Mouse (Mus musculus): ENCODE data around the gene Slc25a23. TPM values are rescaled to one million over a fixed set of nuclear protein-coding genes. Genes with fewer than 3 reads are reported as not detected.

Slc25a23 gene
- 10 to 100 TPM; 58.9 to 62.5 TPM for total RNA-seq (2021)
- long read RNA-seq, experiment 1, partial matches to known transcripts = 21 of 31 reads
- long read RNA-seq, experiment 1, other reads (novel, unspliced or antisense) = 8 of 31 reads
- long read RNA-seq, experiment 2, partial matches to known transcripts = 7 of 17 reads
- long read RNA-seq, experiment 2, other reads (novel, unspliced or antisense) = 8 of 17 reads

GRCm38 (mm10) chr17:57059486-57059977 is at the start of gene Slc25a23:
Gene Slc25a23, minus strand, starts transcription at chr17:57059863.
- peak; percentile 66 to 74 for DNase-seq

GRCm38 (mm10) chr17:57108666-57109171 is 49.1 kb upstream of the Slc25a23 start:
- DNase-seq = no peak

- DNase-seq = no peak
Measured at GRCm38 (mm10) chr17:57108040-57108665, 48.5 kb upstream of the Slc25a23 start.

- DNase-seq = no peak
Measured at GRCm38 (mm10) chr17:57107064-57107463, 47.4 kb upstream of the Slc25a23 start.

GRCm38 (mm10) chr17:57106035-57106368 is 46.3 kb upstream of the Slc25a23 start:
- DNase-seq = no peak

GRCm38 (mm10) chr17:57105181-57106034 is 45.7 kb upstream of the Slc25a23 start, which contains the start of gene Tnfsf9:
Gene Tnfsf9, plus strand, starts transcription at chr17:57105325.
- peak; percentile 53 to 62 for DNase-seq

- DNase-seq = peak; percentile 13 to 18
Measured at GRCm38 (mm10) chr17:57104496-57104895, 44.8 kb upstream of the Slc25a23 start.

- no peak for DNase-seq
Measured at GRCm38 (mm10) chr17:57102276-57102675, 42.6 kb upstream of the Slc25a23 start.

GRCm38 (mm10) chr17:57099629-57100325 is 40.1 kb upstream of the Slc25a23 start:
- no peak for DNase-seq

GRCm38 (mm10) chr17:57098321-57098720 is 38.7 kb upstream of the Slc25a23 start:
- no peak for DNase-seq

GRCm38 (mm10) chr17:57096623-57096920 is 36.9 kb upstream of the Slc25a23 start:
- DNase-seq = peak; percentile 77 to 93

- peak; percentile 77 to 86 for DNase-seq
Measured at GRCm38 (mm10) chr17:57095855-57096622, 36.4 kb upstream of the Slc25a23 start.

- no peak for DNase-seq
Measured at GRCm38 (mm10) chr17:57094222-57094621, 34.6 kb upstream of the Slc25a23 start.

- peak in 1 of 2 experiments; percentile 34 for DNase-seq
Measured at GRCm38 (mm10) chr17:57087049-57087832, 27.6 kb upstream of the Slc25a23 start, which contains the start of gene Tubb4a. Gene Tubb4a, minus strand, starts transcription at chr17:57087782.

GRCm38 (mm10) chr17:57085970-57086757 is 26.5 kb upstream of the Slc25a23 start:
- DNase-seq = no peak

- DNase-seq = no peak
Measured at GRCm38 (mm10) chr17:57082481-57082880, 22.8 kb upstream of the Slc25a23 start.

GRCm38 (mm10) chr17:57081234-57081842 is 21.7 kb upstream of the Slc25a23 start:
- DNase-seq = no peak

GRCm38 (mm10) chr17:57079919-57080318 is 20.3 kb upstream of the Slc25a23 start:
- no peak for DNase-seq

GRCm38 (mm10) chr17:57078336-57078735 is 18.7 kb upstream of the Slc25a23 start, which contains the start of gene Dennd1c:
Gene Dennd1c, minus strand, starts transcription at chr17:57078514.
- peak; percentile 21 to 50 for DNase-seq

All from heart, adult 18-20 months (tissue).